9 mouse cellular contexts compared by ENCODE assay signal in genomic region chr7:82121746-82122145, GRCm38 (mm10). TPM values are rescaled to one million over a fixed set of nuclear protein-coding genes. Genes with fewer than 3 reads are reported as not detected.
DNase-seq lines count a peak whose midpoint lies in the region; ATAC-seq and TF ChIP-seq lines count a peak whose summit lies in the region.
"Had no signal": no experiment of that assay in that cellular context is flagged by ENCODE, and none has a peak within 500 bp of the region (broad histone marks: within the 10 kb centered on the region; RNA-seq: fewer than 3 reads in every experiment).

No protein-coding gene starts in this region.

- no peaks in the 10 kb centered on the region for H3K9me3 ChIP-seq in forebrain, embryonic 11.5 days (ENCODE audit: control insufficient read depth, low read length)
- H3K9me3 ChIP-seq in forebrain, embryonic 16.5 days (ENCODE audit: control insufficient read depth, low read length), result no peaks in the 10 kb centered on the region
- H3K9me3 ChIP-seq: midbrain, embryonic 12.5 days had no signal

- no peaks in the 10 kb centered on the region for H3K27me3 ChIP-seq in forebrain, embryonic 11.5 days (ENCODE audit: control insufficient read depth, insufficient read depth, low read length)
- H3K27me3 ChIP-seq in forebrain, embryonic 16.5 days (replicated peaks; ENCODE audit: control insufficient read depth, insufficient read depth, low read length), result no peaks in the 10 kb centered on the region
- peaks cover 18% of the 10 kb centered on the region for H3K27me3 ChIP-seq in Patski
- H3K27me3 ChIP-seq in spleen, adult 2 months (ENCODE audit: control insufficient read depth, insufficient read depth, low read length), result no peaks in the 10 kb centered on the region
- H3K27me3 ChIP-seq: midbrain, embryonic 12.5 days had no signal

- H3K36me3 ChIP-seq in forebrain, embryonic 11.5 days (ENCODE audit: control insufficient read depth, insufficient read depth, low read length), result no peaks in the 10 kb centered on the region
- no peaks in the 10 kb centered on the region for H3K36me3 ChIP-seq in forebrain, embryonic 16.5 days (ENCODE audit: control insufficient read depth, insufficient read depth)
- no peaks in the 10 kb centered on the region for H3K36me3 ChIP-seq in spleen, adult 2 months (ENCODE audit: control insufficient read depth, insufficient read depth, low read length)
- H3K36me3 ChIP-seq: midbrain, embryonic 12.5 days had no signal

- peak; percentile 81 for DNase-seq in forebrain, embryonic 11.5 days (ENCODE audit: low spot score)
- no peak for DNase-seq in Patski (ENCODE audit: low read depth, low spot score)
- DNase-seq in cerebellum, adult 9-11 months, result peak; percentile 47
- peak; percentile 19 to 21 for DNase-seq in gastrocnemius, adult 8-10 months (ENCODE audit: low spot score in 2 of 2)
- DNase-seq in layer of hippocampus, adult 9-10 months (ENCODE audit: low spot score), result peak; percentile 65
- peak; percentile 75 for DNase-seq in lung, postnatal 36 days
- DNase-seq in spleen, adult 2 months (ENCODE audit: low read depth in 1 of 2, low spot score in 2 of 2), result peak; percentile 12 to 40

- CTCF ChIA-PET in Patski (lab: Charles Lee), result interaction anchor here (0.7 to 5.0 kb wide), 15 partner anchors 12 to 166 kb away, joined by 3 to 42 read pairs (median 7); partner anchors contain the start of gene Sh3gl3

- no peak overlapping the region for H3K4me3 ChIP-seq in forebrain, embryonic 11.5 days (ENCODE audit: low read depth, low read length)
- no peak overlapping the region for H3K4me3 ChIP-seq in forebrain, embryonic 16.5 days (replicated peaks; ENCODE audit: low read length)
- no peak overlapping the region for H3K4me3 ChIP-seq in spleen, adult 2 months (ENCODE audit: extremely low read depth, insufficient read depth, insufficient read length)
- H3K4me3 ChIP-seq: midbrain, embryonic 12.5 days had no signal

- H3K4me1 ChIP-seq in forebrain, embryonic 11.5 days (replicated peaks; ENCODE audit: control insufficient read depth, insufficient read depth, low read length), result no peaks in the 10 kb centered on the region
- H3K4me1 ChIP-seq in forebrain, embryonic 16.5 days (replicated peaks; ENCODE audit: control insufficient read depth, insufficient read depth, low read length), result no peaks in the 10 kb centered on the region
- no peaks in the 10 kb centered on the region for H3K4me1 ChIP-seq in spleen, adult 2 months (ENCODE audit: control insufficient read depth, insufficient read depth, insufficient read length)
- H3K4me1 ChIP-seq: midbrain, embryonic 12.5 days had no signal

- H3K27ac ChIP-seq in forebrain, embryonic 11.5 days (ENCODE audit: low read depth, low read length), result no peak overlapping the region
- no peak overlapping the region for H3K27ac ChIP-seq in forebrain, embryonic 16.5 days (ENCODE audit: low read length)
- H3K27ac ChIP-seq in spleen, adult 2 months (ENCODE audit: insufficient read depth, low read length), result no peak overlapping the region
- H3K27ac ChIP-seq: midbrain, embryonic 12.5 days had no signal

- POLR2A ChIA-PET in Patski (lab: Charles Lee), result no interaction called here

- ATAC-seq in forebrain, embryonic 11.5 days (replicated peaks; ENCODE audit: low FRiP score), result no peak
- no peak for ATAC-seq in forebrain, embryonic 16.5 days
- ATAC-seq in Patski, result no peak

- in situ Hi-C loops in Patski (cut with MboI; ENCODE audit: low pct_unique_long_range_greater_than_20kb), result loop anchor here (5.0 to 10.0 kb wide), 2 partner anchors 141 to 257 kb away; no protein-coding TSS in a partner anchor

- TF ChIP-seq CTCF in Patski (IDR thresholded peaks at IDR 0.05), result peak; percentile 92
- peak; percentile 62; the same call in 1 of the 2 replicates for TF ChIP-seq CTCF in spleen, adult 2 months (IDR thresholded peaks at IDR 0.05; ENCODE audit: extremely low read depth, insufficient read depth, insufficient read length, insufficient replicate concordance)

- no peak overlapping the region for H3K4me2 ChIP-seq in forebrain, embryonic 11.5 days (ENCODE audit: low read depth, low read length, severe bottlenecking)
- no peak overlapping the region for H3K4me2 ChIP-seq in forebrain, embryonic 16.5 days (ENCODE audit: low read length)
- H3K4me2 ChIP-seq: midbrain, embryonic 12.5 days had no signal

- H3K9ac ChIP-seq in forebrain, embryonic 11.5 days (ENCODE audit: low read length), result no peak overlapping the region
- no peak overlapping the region for H3K9ac ChIP-seq in forebrain, embryonic 16.5 days (replicated peaks; ENCODE audit: low read depth, low read length)
- H3K9ac ChIP-seq: midbrain, embryonic 12.5 days had no signal

- TF ChIP-seq POLR2A in spleen, adult 2 months (IDR thresholded peaks at IDR 0.05; ENCODE audit: low read depth, low read length), result no peak

- WGBS in forebrain, embryonic 11.5 days, result 8% methylated on average over 1 of the region's 1 CpGs
- 3% methylated on average over 1 of the region's 1 CpGs for WGBS in forebrain, embryonic 16.5 days
- WGBS in spleen, adult 2 months, result 0% methylated on average over 1 of the region's 1 CpGs

RNA-seq across cellular contexts. Expression of gene Sh3gl3, which starts 51.9 kb away (rescaled TPM):
- 13.8 and 15.4 TPM in 2 replicates for polyA plus RNA-seq in forebrain, embryonic 11.5 days (2014; fragmentation: Nextera tagmentation; extraction: Ambion mirVana)
- polyA plus RNA-seq in forebrain, embryonic 16.5 days (2015; fragmentation: Nextera tagmentation; extraction: Ambion mirVana), result 59.4 and 63.4 TPM in 2 replicates
- 4.8 TPM for polyA plus RNA-seq in Patski (2021)
- total RNA-seq in gastrocnemius, adult 8-10 months (2022), result under 1 TPM in 2 of 4 experiments, not detected in 2; 0.27 to 0.82 TPM
- 0.31 and 0.53 TPM in 2 replicates for polyA plus RNA-seq in spleen, adult 2 months (2012; rRNA removed)
